Mouse (Mus musculus) small intestine, adult 2 months (tissue): ENCODE measurements around the gene C530008M17Rik.

Experiments
- CTCF ChIP-seq: fragments of 200-500 bp; IDR thresholded peaks from 2 replicates; pipeline ENCODE4 v1.5.1; 2012; ENCODE audit warnings: low read depth, mild to moderate bottlenecking, control low read depth, inconsistent platforms, low read length, moderate library complexity, mixed read lengths; ENCODE audit not compliant: insufficient replicate concordance, insufficient read length; ENCODE audit errors: extremely low read depth
- POLR2A ChIP-seq: fragments of 200-500 bp; IDR thresholded peaks from 2 replicates; pipeline ENCODE4 v1.6.1; 2012; ENCODE audit warnings: low read depth, mild to moderate bottlenecking, control low read depth, inconsistent platforms, low read length, moderate library complexity

GRCm38 (mm10) chr5:76708004-76708403 lies 51.7 kb downstream of the C530008M17Rik start:
- TF ChIP-seq CTCF (no peak), POLR2A (no peak)
